Mouse (Mus musculus) MEL (cell line): ENCODE measurements around the gene Cdk17. TPM values are rescaled to one million over a fixed set of nuclear protein-coding genes. Genes with fewer than 3 reads are reported as not detected.

ENCODE experiments used
- DNase-seq: peaks from one replicate; pipeline ENCODE4 v3.0.0; 2011; ENCODE audit warnings: low read depth, low spot score
- H3K27ac ChIP-seq: 2 replicates; pipeline ENCODE4 v1.5.1; 2012; ENCODE audit warnings: low read depth, mild to moderate bottlenecking, control low read depth, low read length, moderate library complexity; ENCODE audit not compliant: control insufficient read depth
- H3K27me3 ChIP-seq, 2 experiments: fragments of 150-350 bp in 1 of 2; sonication (generic) in 1 of 2; 2 replicates each; pipeline ENCODE4 v1.6.1; 2012; ENCODE audit warnings: low read length in 2 of 2, mild to moderate bottlenecking in 2 of 2, improper control_type of control experiment in 1 of 2, moderate library complexity in 1 of 2; ENCODE audit not compliant: insufficient read depth in 2 of 2, control insufficient read depth in 1 of 2
- H3K36me3 ChIP-seq, 2 experiments: 2 replicates each; pipeline ENCODE4 v1.6.1; 2012 to 2014; ENCODE audit warnings: low read length in 2 of 2, improper control_type of control experiment in 1 of 2, inconsistent platforms in 1 of 2, mild to moderate bottlenecking in 1 of 2; ENCODE audit not compliant: insufficient read depth in 2 of 2, control insufficient read depth in 1 of 2
- H3K4me1 ChIP-seq, 2 experiments: fragments of 150-350 bp in 1 of 2; sonication (generic) in 1 of 2; 2 replicates each; pipeline ENCODE4 v1.6.1; 2012; ENCODE audit warnings: low read length in 2 of 2, improper control_type of control experiment in 1 of 2, mild to moderate bottlenecking in 1 of 2; ENCODE audit not compliant: insufficient read depth in 2 of 2, control insufficient read depth in 1 of 2
- H3K4me3 ChIP-seq, 2 experiments: fragments of 150-350 bp in 1 of 2; sonication (generic) in 1 of 2; 2 replicates each; pipeline ENCODE4 v1.5.1; 2012; ENCODE audit warnings: low read depth in 2 of 2, low read length in 2 of 2, mild to moderate bottlenecking in 2 of 2, moderate library complexity in 2 of 2, control low read depth in 1 of 2, improper control_type of control experiment in 1 of 2; ENCODE audit not compliant: control insufficient read depth in 1 of 2, insufficient read depth in 1 of 2
- H3K79me2 ChIP-seq: 2 replicates; pipeline ENCODE4 v1.6.1; 2012; ENCODE audit warnings: mild to moderate bottlenecking, low read length, moderate library complexity; ENCODE audit not compliant: control insufficient read depth, poor library complexity, insufficient read depth
- H3K9ac ChIP-seq: 2 replicates; pipeline ENCODE4 v1.6.1; 2012; ENCODE audit warnings: low read depth, mild to moderate bottlenecking, control low read depth, low read length, moderate library complexity; ENCODE audit not compliant: control insufficient read depth, poor library complexity, severe bottlenecking
- H3K9me3 ChIP-seq: fragments of 150-350 bp; sonication (generic); replicated peaks from 2 replicates; pipeline ENCODE4 v1.6.1; 2012; ENCODE audit warnings: mild to moderate bottlenecking, low read length, improper control_type of control experiment, moderate library complexity; ENCODE audit not compliant: insufficient read depth
- BHLHE40 ChIP-seq: IDR thresholded peaks from 2 replicates; pipeline ENCODE4 v1.6.1; 2012; ENCODE audit warnings: low read depth, mild to moderate bottlenecking, inconsistent platforms, low read length, improper control_type of control experiment, borderline replicate concordance
- CHD1 ChIP-seq: IDR thresholded peaks from 2 replicates; pipeline ENCODE4 v1.6.1; 2012; ENCODE audit warnings: low read depth, mild to moderate bottlenecking, inconsistent platforms, low read length, improper control_type of control experiment
- CTCF ChIP-seq, 3 experiments: IDR thresholded peaks in 2 of 3; conservative IDR thresholded peaks in 1 of 3; 2 replicates each; pipeline ENCODE4 v1.5.1; 2011 to 2012; ENCODE audit warnings: low read length in 3 of 3, low read depth in 2 of 3, mild to moderate bottlenecking in 2 of 3, improper control_type of control experiment in 1 of 3, inconsistent platforms in 1 of 3, mixed read lengths in 1 of 3, moderate library complexity in 1 of 3; ENCODE audit not compliant: control insufficient read depth in 1 of 3, insufficient read depth in 1 of 3, poor library complexity in 1 of 3, severe bottlenecking in 1 of 3
- ELF1 ChIP-seq: IDR thresholded peaks from 2 replicates; pipeline ENCODE4 v1.6.1; 2014; ENCODE audit warnings: low read depth, mild to moderate bottlenecking, inconsistent platforms, low read length, improper control_type of control experiment, moderate library complexity
- EP300 ChIP-seq, 2 experiments: IDR thresholded peaks; 2 replicates each; pipeline ENCODE4 v1.6.1; 2011; ENCODE audit warnings: improper control_type of control experiment in 2 of 2, low read length in 2 of 2, low read depth in 1 of 2, mild to moderate bottlenecking in 1 of 2
- GABPA ChIP-seq: IDR thresholded peaks from 2 replicates; pipeline ENCODE4 v1.6.1; 2012; ENCODE audit warnings: low read depth, mild to moderate bottlenecking, inconsistent platforms, low read length, improper control_type of control experiment, moderate library complexity
- GATA1 ChIP-seq: IDR thresholded peaks from 2 replicates; pipeline ENCODE4 v1.6.1; 2011; ENCODE audit warnings: low read depth, low read length, improper control_type of control experiment
- HCFC1 ChIP-seq: IDR thresholded peaks from 2 replicates; pipeline ENCODE4 v1.6.1; 2012; ENCODE audit warnings: low read depth, mild to moderate bottlenecking, inconsistent platforms, low read length, improper control_type of control experiment, moderate library complexity
- JUND ChIP-seq: IDR thresholded peaks from 2 replicates; pipeline ENCODE4 v1.6.1; 2011; ENCODE audit warnings: low read depth, mild to moderate bottlenecking, improper control_type of control experiment, low read length
- KAT2A ChIP-seq: conservative IDR thresholded peaks from 2 replicates; pipeline ENCODE4 v1.6.1; 2012; ENCODE audit warnings: low read depth, low read length, improper control_type of control experiment, inconsistent platforms
- MAX ChIP-seq: IDR thresholded peaks from 2 replicates; pipeline ENCODE4 v1.6.1; 2011; ENCODE audit warnings: low read length, improper control_type of control experiment
- MEF2A ChIP-seq: IDR thresholded peaks from 2 replicates; pipeline ENCODE4 v1.6.1; 2014; ENCODE audit warnings: low read depth, mild to moderate bottlenecking, inconsistent platforms, low read length, improper control_type of control experiment; ENCODE audit not compliant: poor library complexity, insufficient replicate concordance, severe bottlenecking; ENCODE audit errors: extremely low read depth
- MXI1 ChIP-seq: IDR thresholded peaks from 2 replicates; pipeline ENCODE4 v1.6.1; 2011; ENCODE audit warnings: mild to moderate bottlenecking, low read depth, low read length, improper control_type of control experiment
- MYB ChIP-seq: IDR thresholded peaks from 2 replicates; pipeline ENCODE4 v1.6.1; 2011; ENCODE audit warnings: mild to moderate bottlenecking, low read depth, low read length, improper control_type of control experiment
- MYC ChIP-seq: IDR thresholded peaks from 2 replicates; pipeline ENCODE4 v1.6.1; 2011; ENCODE audit warnings: low read depth, mild to moderate bottlenecking, low read length, improper control_type of control experiment, moderate library complexity
- NELFE ChIP-seq: IDR thresholded peaks from 2 replicates; pipeline ENCODE4 v1.6.1; 2011; ENCODE audit warnings: low read depth, low read length, improper control_type of control experiment
- NRF1 ChIP-seq: IDR thresholded peaks from 2 replicates; pipeline ENCODE4 v1.6.1; 2014; ENCODE audit warnings: low read depth, mild to moderate bottlenecking, inconsistent platforms, low read length, improper control_type of control experiment, moderate library complexity; ENCODE audit not compliant: poor library complexity, insufficient read depth, severe bottlenecking
- POLR2A ChIP-seq, 2 experiments: IDR thresholded peaks; 2 replicates each; pipeline ENCODE4 v1.6.1; 2011 to 2012; ENCODE audit warnings: low read length in 2 of 2, mild to moderate bottlenecking in 2 of 2, control low read depth in 1 of 2, improper control_type of control experiment in 1 of 2, low read depth in 1 of 2, moderate library complexity in 1 of 2; ENCODE audit not compliant: control insufficient read depth in 1 of 2, insufficient read depth in 1 of 2, poor library complexity in 1 of 2
- POLR2AphosphoS2 ChIP-seq: IDR thresholded peaks from 2 replicates; pipeline ENCODE4 v1.6.1; 2011; ENCODE audit warnings: low read length, improper control_type of control experiment
- POLR2AphosphoS5 ChIP-seq: IDR thresholded peaks from 2 replicates; pipeline ENCODE4 v1.6.1; 2012; ENCODE audit warnings: low read depth, borderline replicate concordance, mild to moderate bottlenecking, inconsistent platforms, low read length, moderate library complexity, mixed read lengths
- RAD21 ChIP-seq: IDR thresholded peaks from 2 replicates; pipeline ENCODE4 v1.6.1; 2011; ENCODE audit warnings: mild to moderate bottlenecking, low read depth, low read length, improper control_type of control experiment
- SIN3A ChIP-seq: IDR thresholded peaks from 2 replicates; pipeline ENCODE4 v1.6.1; 2012; ENCODE audit warnings: low read length, improper control_type of control experiment, inconsistent platforms
- TAL1 ChIP-seq: IDR thresholded peaks from 2 replicates; pipeline ENCODE4 v1.6.1; 2012; ENCODE audit warnings: mild to moderate bottlenecking, inconsistent platforms, low read length, moderate library complexity, mixed read lengths
- TBP ChIP-seq: IDR thresholded peaks from 2 replicates; pipeline ENCODE4 v1.8.0; 2011; ENCODE audit warnings: low read depth, low read length, improper control_type of control experiment
- TCF12 ChIP-seq: IDR thresholded peaks from 2 replicates; pipeline ENCODE4 v1.6.1; 2014; ENCODE audit warnings: low read depth, mild to moderate bottlenecking, inconsistent platforms, low read length, improper control_type of control experiment, moderate library complexity
- UBTF ChIP-seq: IDR thresholded peaks from 2 replicates; pipeline ENCODE4 v1.6.1; 2012; ENCODE audit warnings: low read depth, mild to moderate bottlenecking, inconsistent platforms, low read length, improper control_type of control experiment, moderate library complexity, borderline replicate concordance; ENCODE audit not compliant: insufficient read depth
- USF1 ChIP-seq: IDR thresholded peaks from 2 replicates; pipeline ENCODE4 v1.6.1; 2014; ENCODE audit warnings: low read depth, mild to moderate bottlenecking, inconsistent platforms, low read length, improper control_type of control experiment, moderate library complexity
- USF2 ChIP-seq, 2 experiments: IDR thresholded peaks; 2 replicates each; pipeline ENCODE4 v1.6.1; 2011 to 2012; ENCODE audit warnings: improper control_type of control experiment in 2 of 2, low read length in 2 of 2, borderline replicate concordance in 1 of 2, inconsistent platforms in 1 of 2, low read depth in 1 of 2, mild to moderate bottlenecking in 1 of 2; ENCODE audit not compliant: insufficient read depth in 1 of 2
- ZC3H11A ChIP-seq: IDR thresholded peaks from 2 replicates; pipeline ENCODE4 v1.6.1; 2012; ENCODE audit warnings: low read depth, mild to moderate bottlenecking, inconsistent platforms, low read length, improper control_type of control experiment
- ZKSCAN1 ChIP-seq: IDR thresholded peaks from 2 replicates; pipeline ENCODE4 v1.6.1; 2012; ENCODE audit warnings: low read depth, mild to moderate bottlenecking, inconsistent platforms, low read length, improper control_type of control experiment, moderate library complexity
- ZMIZ1 ChIP-seq: IDR thresholded peaks from 2 replicates; pipeline ENCODE4 v1.6.1; 2012; ENCODE audit warnings: low read depth, mild to moderate bottlenecking, inconsistent platforms, low read length, improper control_type of control experiment, moderate library complexity
- ZNF384 ChIP-seq: IDR thresholded peaks from 2 replicates; pipeline ENCODE4 v1.6.1; 2012; ENCODE audit warnings: low read depth, mild to moderate bottlenecking, inconsistent platforms, low read length, improper control_type of control experiment
- polyA plus RNA-seq, 2 experiments: library from polyadenylated mRNA; stranded (reverse) in 1 of 2; unstranded in 1 of 2; fragments of >175 nt in 1 of 2; fragments of >200 nt in 1 of 2; gene quantifications; 2 replicates each; pipeline versions ENCODE4 v1.2.1 to v1.2.4; 2012; ENCODE audit warnings: low replicate concordance in 2 of 2, low read depth in 1 of 2; ENCODE audit not compliant: insufficient read length in 2 of 2, insufficient read depth in 1 of 2, missing spikeins in 1 of 2
- total RNA-seq: library from RNA; depleted of rRNA; stranded (reverse); fragments of 300-350 nt; gene quantifications from 2 replicates; pipeline ENCODE4 v1.2.3, GENCODE M21; 2012

The Cdk17 gene
- total and polyA plus RNA-seq, 3 experiments, result 25.6 to 155 (median 32.9) TPM

- TF ChIP-seq MEF2A, result no peak
- TF ChIP-seq ELF1, result no peak
- 0 out of 2 replicates have a peak, but pooled peaks have one; percentile 29 for TF ChIP-seq MXI1
- 0 out of 2 replicates have a peak, but pooled peaks have one; percentile 6 for TF ChIP-seq BHLHE40
- no peak for TF ChIP-seq GABPA
These were observed 223 bp upstream of the Cdk17 start (continued) for GRCm38 (mm10) chr10:93160497-93160806.

GRCm38 (mm10) chr10:93161511-93162275, 1.0 kb downstream of the Cdk17 start:
- H3K9me3 ChIP-seq, result no peaks in the 10 kb centered on the region
- no peaks in the 10 kb centered on the region for H3K27me3 ChIP-seq
- peak overlapping the region; percentile 86 to 99 for H3K4me3 ChIP-seq
- H3K36me3 ChIP-seq, result peaks cover 0 to 30% of the 10 kb centered on the region in 2 experiments; a peak in 3 of 4 replicates
- DNase-seq, result peak; percentile 73
- H3K27ac ChIP-seq, result peak overlapping the region; percentile 90
- peaks cover 13 to 20% of the 10 kb centered on the region in 2 experiments for H3K4me1 ChIP-seq
- peaks cover 50% of the 10 kb centered on the region for H3K79me2 ChIP-seq
- H3K9ac ChIP-seq, result peak overlapping the region; percentile 99
- TF ChIP-seq POLR2AphosphoS5, result no peak
- 0 out of 2 replicates have a peak, but pooled peaks have one; percentile 50 for TF ChIP-seq ZMIZ1
- TF ChIP-seq HCFC1, result 0 out of 2 replicates have a peak, but pooled peaks have one; percentile 32
- TF ChIP-seq GABPA, result no peak
- no peak for TF ChIP-seq MYB
- no peak for TF ChIP-seq EP300 (IDR thresholded peaks at IDR 0.05; ENCODE audit: low read depth in 1 of 2, low read length in 2 of 2)
- TF ChIP-seq BHLHE40, result no peak
- no peak for TF ChIP-seq RAD21
- TF ChIP-seq MXI1, result no peak; the same call in 1 of the 2 replicates
- TF ChIP-seq CTCF (IDR thresholded peaks at IDR 0.05 in 2 of 3, conservative IDR thresholded peaks at IDR 0.05 in 1 of 3; ENCODE audit: control insufficient read depth in 1 of 3, insufficient read depth in 1 of 3, low read depth in 2 of 3, low read length in 3 of 3, poor library complexity in 1 of 3, severe bottlenecking in 1 of 3), result no peak
- TF ChIP-seq NRF1, result no peak
- no peak for TF ChIP-seq ZKSCAN1
- 0 out of 2 replicates have a peak, but pooled peaks have one; percentile 30 for TF ChIP-seq MYC
- peak in 1 of 2 experiments; percentile 21; a peak in 1 of 4 replicates for TF ChIP-seq POLR2A (IDR thresholded peaks at IDR 0.05; ENCODE audit: control insufficient read depth in 1 of 2, insufficient read depth in 1 of 2, low read depth in 1 of 2, low read length in 2 of 2, poor library complexity in 1 of 2)
- TF ChIP-seq ZNF384, result peak; percentile 87
- TF ChIP-seq USF2 (IDR thresholded peaks at IDR 0.05; ENCODE audit: borderline replicate concordance in 1 of 2, insufficient read depth in 1 of 2, low read depth in 1 of 2, low read length in 2 of 2), result no peak
- TF ChIP-seq KAT2A, result no peak
- no peak for TF ChIP-seq CHD1
- TF ChIP-seq TCF12, result no peak
- TF ChIP-seq JUND, result no peak
- peak; percentile 73 for TF ChIP-seq USF1
- TF ChIP-seq TBP, result peak; percentile 34; the same call in 1 of the 2 replicates
- no peak for TF ChIP-seq ZC3H11A
- no peak for TF ChIP-seq MEF2A
- no peak for TF ChIP-seq NELFE
- TF ChIP-seq TAL1, result no peak
- no peak for TF ChIP-seq MAX
- no peak for TF ChIP-seq GATA1
- TF ChIP-seq POLR2AphosphoS2, result no peak
- TF ChIP-seq SIN3A, result peak; percentile 41
- no peak for TF ChIP-seq UBTF
